Mouse (Mus musculus) thymus, adult 2 months (tissue): Measurements from ENCODE around the gene Hmgn1. TPM values are rescaled to one million over a fixed set of nuclear protein-coding genes. Genes with fewer than 3 reads are reported as not detected.
"Not testable (repeated sequence)": the region's sequence is repeated elsewhere in the genome, so short reads cannot be mapped to it uniquely, and the experiment has no call there.

Source experiments
- DNase-seq: peaks from one replicate; pipeline ENCODE4 v3.0.0; 2021
- H3K27ac ChIP-seq: fragments of 200-500 bp; 2 replicates; pipeline ENCODE4 v1.5.1; 2012; ENCODE audit warnings: low read length, control low read depth; ENCODE audit not compliant: control insufficient read depth, insufficient read depth
- H3K27me3 ChIP-seq: fragments of 200-500 bp; 2 replicates; pipeline ENCODE4 v1.6.1; 2012; ENCODE audit warnings: mild to moderate bottlenecking, low read length, moderate library complexity, mixed read lengths; ENCODE audit not compliant: control insufficient read depth, insufficient read depth
- H3K36me3 ChIP-seq: fragments of 200-500 bp; 2 replicates; pipeline ENCODE4 v1.6.1; 2012; ENCODE audit warnings: mild to moderate bottlenecking, low read length, moderate library complexity; ENCODE audit not compliant: control insufficient read depth, insufficient read depth
- H3K4me1 ChIP-seq: fragments of 200-500 bp; replicated peaks from 2 replicates; pipeline ENCODE4 v1.6.1; 2012; ENCODE audit warnings: low read length; ENCODE audit not compliant: control insufficient read depth, insufficient read depth
- H3K4me3 ChIP-seq: fragments of 200-500 bp; 2 replicates; pipeline ENCODE4 v1.5.1; 2012; ENCODE audit warnings: mild to moderate bottlenecking, low read length, control low read depth, moderate library complexity; ENCODE audit not compliant: control insufficient read depth, insufficient read depth
- CTCF ChIP-seq: fragments of 200-500 bp; IDR thresholded peaks from 2 replicates; pipeline ENCODE4 v1.5.1; 2012; ENCODE audit warnings: mild to moderate bottlenecking, control low read depth, low read length, moderate library complexity, borderline replicate concordance; ENCODE audit not compliant: control insufficient read depth, poor library complexity, insufficient read depth; ENCODE audit errors: extremely low read depth
- POLR2A ChIP-seq: fragments of 200-500 bp; IDR thresholded peaks from 2 replicates; pipeline ENCODE4 v1.6.1; 2012; ENCODE audit warnings: mild to moderate bottlenecking, low read length, control low read depth, moderate library complexity; ENCODE audit not compliant: control insufficient read depth, poor library complexity, insufficient read depth; ENCODE audit errors: extremely low read depth
- WGBS: fragments of 180-500 bp; shearing (Covaris S2); methylation state at CpG from one replicate; pipeline ENCODE4 v1.1.7; 2018; 5-methylcytosine and 5-hydroxymethylcytosine counted together
- polyA plus RNA-seq: library from polyadenylated mRNA; depleted of rRNA; stranded (reverse); fragments of >200 nt; gene quantifications from 2 replicates; pipeline ENCODE4 v1.2.3, GENCODE M21; 2012

Hmgn1 gene
- polyA plus RNA-seq, 1 experiment = 31.4 TPM

- Histone ChIP-seq H3K36me3 (no peaks in the 10 kb centered on the region), H3K27me3 (no peaks in the 10 kb centered on the region), H3K27ac (no peak within 1 kb of the TSS), H3K4me3 (peak within 1 kb of the TSS; percentile 63), H3K4me1 (peaks cover 4% of the 10 kb centered on the region; the same call in 1 of the 2 replicates)
- TF ChIP-seq CTCF = peak; percentile 95
- peak; percentile 60 for TF ChIP-seq POLR2A
- under 1% methylated on average over 68 of the region's 68 CpGs for WGBS
- peak; percentile 99 for DNase-seq
Measured at GRCm38 (mm10) chr16:96145110-96145800, 17.7 kb upstream of the Hmgn1 start, which contains the start of gene Wrb. Gene Wrb, plus strand, starts transcription at chr16:96145407.

GRCm38 (mm10) chr16:96144748-96145109 lies 17.2 kb upstream of the Hmgn1 start:
- 23% methylated on average over 6 of the region's 6 CpGs for WGBS

GRCm38 (mm10) chr16:96128466-96128865 lies 937 bp upstream of the Hmgn1 start:
- TF ChIP-seq CTCF (no peak), POLR2A (no peak)
- DNase-seq = no peak
- H3K27ac ChIP-seq = no peak overlapping the region
- WGBS = 12% methylated on average over 9 of the region's 9 CpGs
- peaks cover 9% of the 10 kb centered on the region for H3K36me3 ChIP-seq
- H3K4me1 ChIP-seq = peaks cover 8% of the 10 kb centered on the region
- H3K27me3 ChIP-seq = no peaks in the 10 kb centered on the region
- H3K4me3 ChIP-seq = no peak overlapping the region

More at GRCm38 (mm10) chr16:96144748-96145109, 17.2 kb upstream of the Hmgn1 start:
- not testable (repeated sequence) for H3K36me3 ChIP-seq, DNase-seq, H3K4me3 ChIP-seq, H3K27me3 ChIP-seq, H3K4me1 ChIP-seq, H3K27ac ChIP-seq

GRCm38 (mm10) chr16:96127288-96127656 lies 257 bp downstream of the Hmgn1 start:
- H3K4me3 ChIP-seq = peak overlapping the region; percentile 65
- peaks cover 15% of the 10 kb centered on the region for H3K36me3 ChIP-seq
- peaks cover 8% of the 10 kb centered on the region for H3K4me1 ChIP-seq
- H3K27ac ChIP-seq = no peak overlapping the region
- TF ChIP-seq CTCF (no peak), POLR2A (peak; percentile 41; the same call in 1 of the 2 replicates)
- H3K27me3 ChIP-seq = no peaks in the 10 kb centered on the region
- WGBS = under 1% methylated on average over 50 of the region's 52 CpGs
- DNase-seq = no peak

- peaks cover 16% of the 10 kb centered on the region for H3K36me3 ChIP-seq
- H3K27me3 ChIP-seq = no peaks in the 10 kb centered on the region
- H3K4me1 ChIP-seq = peaks cover 8% of the 10 kb centered on the region
- H3K27ac ChIP-seq = no peak overlapping the region
- DNase-seq = no peak
- WGBS = 16% methylated on average over 19 of the region's 19 CpGs
- peak overlapping the region; percentile 65 for H3K4me3 ChIP-seq
- TF ChIP-seq CTCF (no peak), POLR2A (no peak)
Measured at GRCm38 (mm10) chr16:96126684-96127171, 801 bp downstream of the Hmgn1 start.

GRCm38 (mm10) chr16:96120022-96120623 lies 7.4 kb downstream of the Hmgn1 start:
- TF ChIP-seq POLR2A (no peak), CTCF (no peak)
- H3K4me1 ChIP-seq = no peaks in the 10 kb centered on the region; the same call in 1 of the 2 replicates
- WGBS = 75% methylated on average over 4 of the region's 4 CpGs
- H3K27me3 ChIP-seq = no peaks in the 10 kb centered on the region
- H3K27ac ChIP-seq = no peak overlapping the region
- DNase-seq = no peak
- H3K4me3 ChIP-seq = no peak overlapping the region
- peaks cover 18% of the 10 kb centered on the region for H3K36me3 ChIP-seq

- DNase-seq = peak; percentile 9
- 50% methylated on average over 4 of the region's 4 CpGs for WGBS
- Histone ChIP-seq H3K36me3 (no peaks in the 10 kb centered on the region), H3K27me3 (no peaks in the 10 kb centered on the region), H3K27ac (no peak overlapping the region), H3K4me1 (no peaks in the 10 kb centered on the region), H3K4me3 (no peak overlapping the region)
- TF ChIP-seq CTCF (no peak), POLR2A (no peak)
Measured at GRCm38 (mm10) chr16:96114729-96115128, 12.8 kb downstream of the Hmgn1 start.
